Mouse (Mus musculus) CH12.LX (cell line): ENCODE measurements at regions not wholly inside any gene's neighbourhood (a gene's known extent, or its start where the extent isn't known, plus 50 kb on each side); places are given as distances from the start of the nearest gene placed in this dataset.

Source experiments
- DNase-seq: peaks from one replicate; pipeline ENCODE4 v3.0.0-alpha.2; 2013; ENCODE audit errors: extremely low read depth
- H3K27ac ChIP-seq: 2 replicates; pipeline ENCODE4 v1.5.1; 2012; ENCODE audit warnings: low read depth, mild to moderate bottlenecking, control low read depth, moderate library complexity; ENCODE audit not compliant: insufficient read depth
- H3K27me3 ChIP-seq: replicated peaks from 2 replicates; pipeline ENCODE3; 2012; ENCODE audit warnings: inconsistent platforms
- H3K36me3 ChIP-seq, 2 experiments: replicated peaks in 1 of 2; 2 replicates each; pipeline versions ENCODE3 to v1.6.1; 2012; ENCODE audit warnings: inconsistent platforms in 1 of 2, low read length in 1 of 2, mild to moderate bottlenecking in 1 of 2, mixed read lengths in 1 of 2, moderate library complexity in 1 of 2; ENCODE audit not compliant: control insufficient read depth in 1 of 2, insufficient read depth in 1 of 2
- H3K4me1 ChIP-seq, 2 experiments: 2 replicates each; pipeline ENCODE4 v1.6.1; 2012; ENCODE audit warnings: inconsistent platforms in 1 of 2, moderate library complexity in 1 of 2; ENCODE audit not compliant: insufficient read depth in 2 of 2, control insufficient read depth in 1 of 2
- H3K4me2 ChIP-seq: 2 replicates; pipeline ENCODE4 v1.6.1; 2012; ENCODE audit warnings: low read depth, mild to moderate bottlenecking, control low read depth; ENCODE audit not compliant: poor library complexity, insufficient read depth, severe bottlenecking
- H3K4me3 ChIP-seq, 3 experiments: fragments of 150-350 bp in 1 of 3; sonication (generic) in 1 of 3; replicated peaks in 1 of 3; 2 replicates each; pipeline versions ENCODE3 to v1.5.1; 2011 to 2012; ENCODE audit warnings: low read depth in 2 of 3, low read length in 2 of 3, mild to moderate bottlenecking in 2 of 3, moderate library complexity in 2 of 3, control low read depth in 1 of 3, improper control_type of control experiment in 1 of 3, inconsistent platforms in 1 of 3, mixed read lengths in 1 of 3; ENCODE audit not compliant: poor library complexity in 1 of 3
- H3K79me2 ChIP-seq: replicated peaks from 2 replicates; pipeline ENCODE4 v1.6.1; 2012; ENCODE audit warnings: mild to moderate bottlenecking, moderate library complexity; ENCODE audit not compliant: control insufficient read depth, poor library complexity, insufficient read depth, severe bottlenecking; ENCODE audit errors: extremely low read depth
- H3K9ac ChIP-seq: 2 replicates; pipeline ENCODE4 v1.6.1; 2012; ENCODE audit warnings: low read depth, mild to moderate bottlenecking, control low read depth, moderate library complexity; ENCODE audit not compliant: insufficient read depth
- H3K9me3 ChIP-seq: replicated peaks from 2 replicates; pipeline ENCODE3; 2012; ENCODE audit warnings: low read length, inconsistent platforms, mixed read lengths
- BHLHE40 ChIP-seq: IDR thresholded peaks from 2 replicates; pipeline ENCODE4 v1.6.1; 2011; ENCODE audit warnings: mild to moderate bottlenecking, low read depth, low read length, improper control_type of control experiment
- CHD1 ChIP-seq: IDR thresholded peaks from 2 replicates; pipeline ENCODE4 v1.6.1; 2012; ENCODE audit warnings: low read depth, low read length, improper control_type of control experiment, inconsistent platforms
- CHD2 ChIP-seq: IDR thresholded peaks from 2 replicates; pipeline ENCODE4 v1.6.1; 2011; ENCODE audit warnings: low read length, improper control_type of control experiment
- ELF1 ChIP-seq: IDR thresholded peaks from 2 replicates; pipeline ENCODE4 v1.6.1; 2014; ENCODE audit warnings: low read depth, mild to moderate bottlenecking, inconsistent platforms, low read length, improper control_type of control experiment
- GABPA ChIP-seq: IDR thresholded peaks from 2 replicates; pipeline ENCODE4 v1.6.1; 2012; ENCODE audit warnings: low read depth, low read length, improper control_type of control experiment, inconsistent platforms; ENCODE audit not compliant: insufficient replicate concordance
- IRF4 ChIP-seq: IDR thresholded peaks from 2 replicates; pipeline ENCODE4 v1.6.1; 2014; ENCODE audit warnings: low read depth, mild to moderate bottlenecking, inconsistent platforms, low read length, improper control_type of control experiment
- JUND ChIP-seq: conservative IDR thresholded peaks from 2 replicates; pipeline ENCODE4 v1.6.1; 2011; ENCODE audit warnings: low read depth, low read length, improper control_type of control experiment
- MAZ ChIP-seq: IDR thresholded peaks from 2 replicates; pipeline ENCODE4 v1.6.1; 2012; ENCODE audit warnings: low read depth, mild to moderate bottlenecking, inconsistent platforms, low read length, improper control_type of control experiment, moderate library complexity
- POLR2A ChIP-seq: IDR thresholded peaks from 2 replicates; pipeline ENCODE4 v1.6.1; 2011; ENCODE audit warnings: low read depth, mild to moderate bottlenecking, improper control_type of control experiment, low read length
- POLR2AphosphoS2 ChIP-seq: IDR thresholded peaks from 2 replicates; pipeline ENCODE4 v1.6.1; 2011; ENCODE audit warnings: low read depth, low read length, improper control_type of control experiment
- RAD21 ChIP-seq: IDR thresholded peaks from 2 replicates; pipeline ENCODE4 v1.6.1; 2011; ENCODE audit warnings: low read depth, mild to moderate bottlenecking, low read length, improper control_type of control experiment, moderate library complexity
- RCOR1 ChIP-seq: conservative IDR thresholded peaks from 2 replicates; pipeline ENCODE4 v1.6.1; 2012; ENCODE audit warnings: low read depth, mild to moderate bottlenecking, inconsistent platforms, low read length, improper control_type of control experiment
- SIN3A ChIP-seq: IDR thresholded peaks from 2 replicates; pipeline ENCODE4 v1.6.1; 2012; ENCODE audit warnings: low read length, improper control_type of control experiment, inconsistent platforms
- SMC3 ChIP-seq: IDR thresholded peaks from 2 replicates; pipeline ENCODE4 v1.6.1; 2011; ENCODE audit warnings: low read depth, low read length, improper control_type of control experiment
- TCF12 ChIP-seq: IDR thresholded peaks from 2 replicates; pipeline ENCODE4 v1.6.1; 2014; ENCODE audit warnings: low read depth, mild to moderate bottlenecking, inconsistent platforms, low read length, improper control_type of control experiment
- USF2 ChIP-seq: conservative IDR thresholded peaks from 2 replicates; pipeline ENCODE4 v1.6.1; 2011; ENCODE audit warnings: low read depth, low read length, improper control_type of control experiment
- ZC3H11A ChIP-seq: IDR thresholded peaks from 2 replicates; pipeline ENCODE4 v1.6.1; 2012; ENCODE audit warnings: low read depth, mild to moderate bottlenecking, inconsistent platforms, low read length, improper control_type of control experiment
- ZKSCAN1 ChIP-seq: IDR thresholded peaks from 2 replicates; pipeline ENCODE4 v1.6.1; 2012; ENCODE audit warnings: low read depth, inconsistent platforms, low read length, improper control_type of control experiment, borderline replicate concordance
- ZNF384 ChIP-seq: IDR thresholded peaks from 2 replicates; pipeline ENCODE4 v1.6.1; 2012; ENCODE audit warnings: low read depth, low read length, improper control_type of control experiment, inconsistent platforms
- dilution Hi-C: fragments of 300-500 bp; cut with MboI; formaldehyde crosslinking; loops from 2 replicates; pipeline ENCODE4 v1.14.3; 2020; ENCODE audit warnings: low sequenced_read_pairs; ENCODE audit not compliant: extremely low pct_unique_long_range_greater_than_20kb, extremely low pct_ligation_motif_present
- in situ Hi-C: fragments of 300-500 bp; cut with MboI; formaldehyde crosslinking; loops from 3 replicates; pipeline ENCODE4 v1.14.3; 2019; ENCODE audit warnings: low sequenced_read_pairs, low pct_ligation_motif_present, low pct_unique_long_range_greater_than_20kb, mixed read lengths

- in situ Hi-C loops = no loop called here
- Histone ChIP-seq H3K9me3 (no peaks in the 10 kb centered on the region), H3K27ac (no peak overlapping the region), H3K36me3 (no peaks in the 10 kb centered on the region), H3K4me1 (no peaks in the 10 kb centered on the region), H3K9ac (no peak overlapping the region)
- DNase-seq = no peak
- TF ChIP-seq ZNF384 = no peak
- TF ChIP-seq, all 38 proteins: peak for 0
- dilution Hi-C loops = no loop called here
- Histone ChIP-seq H3K4me2 (no peak overlapping the region), H3K27me3 (peaks cover 83% of the 10 kb centered on the region), H3K79me2 (no peaks in the 10 kb centered on the region), H3K4me3 (no peak overlapping the region)
Observed at GRCm38 (mm10) chr8:12477449-12478401, 82.6 kb downstream of the Sox1 start.

- no peaks in the 10 kb centered on the region for H3K9me3 ChIP-seq
- in situ Hi-C loops (no loop called here), dilution Hi-C loops (no loop called here)
- H3K9ac ChIP-seq = no peak overlapping the region
- DNase-seq = no peak
- no peak overlapping the region for H3K4me2 ChIP-seq
- H3K27me3 ChIP-seq = peaks cover 74% of the 10 kb centered on the region
- H3K4me1 ChIP-seq = no peaks in the 10 kb centered on the region
- H3K27ac ChIP-seq = no peak overlapping the region
- H3K36me3 ChIP-seq = no peaks in the 10 kb centered on the region
- H3K4me3 ChIP-seq = no peak overlapping the region
- no peak for TF ChIP-seq TCF12
- TF ChIP-seq RAD21 = no peak
- TF ChIP-seq CHD2 = no peak
- no peak for TF ChIP-seq ZKSCAN1
- TF ChIP-seq ZC3H11A = no peak
- TF ChIP-seq IRF4 = no peak
- no peak for TF ChIP-seq SMC3
- no peak for TF ChIP-seq SIN3A
- TF ChIP-seq ELF1 = no peak
- no peak for TF ChIP-seq USF2
- TF ChIP-seq BHLHE40 = no peak
- no peak for TF ChIP-seq POLR2A
- TF ChIP-seq CHD1 = no peak
- no peak for TF ChIP-seq POLR2AphosphoS2
- no peak for TF ChIP-seq RCOR1
- TF ChIP-seq GABPA = no peak
- no peak for TF ChIP-seq MAZ
- TF ChIP-seq JUND = no peak
- H3K79me2 ChIP-seq = no peaks in the 10 kb centered on the region
Observed at GRCm38 (mm10) chr8:12481918-12482317, 86.8 kb downstream of the Sox1 start.
